Mouse (Mus musculus) liver, postnatal 0 days (tissue): Measurements from ENCODE around the gene Myl6b. TPM values are rescaled to one million over a fixed set of nuclear protein-coding genes. Genes with fewer than 3 reads are reported as not detected.

Source experiments
- ATAC-seq: fragments of 200-750 bp; cut with Nextera tagmentation; 2 replicates; pipeline ENCODE4 v1.8.0; 2017; ENCODE audit warnings: mild to moderate bottlenecking, moderate library complexity
- DNase-seq: peaks from one replicate; pipeline ENCODE4 v3.0.0-alpha.2; 2016
- H3K27ac ChIP-seq: fragments of 300-500 bp; sonication (generic); 2 replicates; pipeline ENCODE4 v1.5.1; 2014; ENCODE audit warnings: antibody characterized with exemption, moderate library complexity, mild to moderate bottlenecking, low read depth
- H3K27me3 ChIP-seq: fragments of 300-500 bp; sonication (generic); 2 replicates; pipeline ENCODE4 v1.6.1; 2014; ENCODE audit warnings: low read length, control low read depth, mixed read lengths; ENCODE audit not compliant: insufficient read depth
- H3K36me3 ChIP-seq: fragments of 300-500 bp; sonication (generic); replicated peaks from 2 replicates; pipeline ENCODE4 v1.6.1; 2014; ENCODE audit warnings: mild to moderate bottlenecking, control low read depth, low read length, moderate library complexity, mixed read lengths; ENCODE audit not compliant: insufficient read depth
- H3K4me1 ChIP-seq: fragments of 300-500 bp; sonication (generic); 2 replicates; pipeline ENCODE4 v1.6.1; 2014; ENCODE audit warnings: antibody characterized with exemption, mild to moderate bottlenecking, control low read depth; ENCODE audit not compliant: insufficient read depth
- H3K4me2 ChIP-seq: fragments of 300-500 bp; sonication (generic); 2 replicates; pipeline ENCODE4 v1.6.1; 2014; ENCODE audit warnings: low read depth, mild to moderate bottlenecking, low read length, moderate library complexity, mixed read lengths
- H3K4me3 ChIP-seq: fragments of 300-500 bp; sonication (generic); 2 replicates; pipeline ENCODE4 v1.5.1; 2014; ENCODE audit warnings: low read depth, low read length
- H3K9ac ChIP-seq: fragments of 300-500 bp; sonication (generic); replicated peaks from 2 replicates; pipeline ENCODE4 v1.6.1; 2014; ENCODE audit warnings: mild to moderate bottlenecking, moderate library complexity
- H3K9me3 ChIP-seq: fragments of 300-500 bp; sonication (generic); 2 replicates; pipeline ENCODE4 v1.6.1; 2016; ENCODE audit warnings: mild to moderate bottlenecking, control low read depth, low read length, mixed read lengths
- CTCF ChIP-seq: sonication (generic); IDR thresholded peaks from 2 replicates; pipeline ENCODE4 v1.5.1; 2016; ENCODE audit warnings: antibody characterized with exemption, low read depth
- EP300 ChIP-seq: IDR thresholded peaks from 2 replicates; pipeline ENCODE4 v1.6.1; 2016; ENCODE audit warnings: antibody characterized with exemption, low read depth, mild to moderate bottlenecking
- WGBS: fragments of 180-500 bp; shearing (Covaris S2); extraction: QIAGEN DNeasy Blood & Tissue Kit; methylation state at CpG from one replicate; pipeline ENCODE4 v1.1.7; 2014; ENCODE audit not compliant: insufficient replicate concordance; 5-methylcytosine and 5-hydroxymethylcytosine counted together
- polyA plus RNA-seq: library from polyadenylated mRNA; unstranded; fragments of >200 nt; fragmentation: Nextera tagmentation; extraction: Ambion mirVana; gene quantifications from 2 replicates; pipeline ENCODE4 v1.2.1, GENCODE M21; 2015

Myl6b gene
- polyA plus RNA-seq, 1 experiment from 2014 or later = 1.5 TPM

DNA sequence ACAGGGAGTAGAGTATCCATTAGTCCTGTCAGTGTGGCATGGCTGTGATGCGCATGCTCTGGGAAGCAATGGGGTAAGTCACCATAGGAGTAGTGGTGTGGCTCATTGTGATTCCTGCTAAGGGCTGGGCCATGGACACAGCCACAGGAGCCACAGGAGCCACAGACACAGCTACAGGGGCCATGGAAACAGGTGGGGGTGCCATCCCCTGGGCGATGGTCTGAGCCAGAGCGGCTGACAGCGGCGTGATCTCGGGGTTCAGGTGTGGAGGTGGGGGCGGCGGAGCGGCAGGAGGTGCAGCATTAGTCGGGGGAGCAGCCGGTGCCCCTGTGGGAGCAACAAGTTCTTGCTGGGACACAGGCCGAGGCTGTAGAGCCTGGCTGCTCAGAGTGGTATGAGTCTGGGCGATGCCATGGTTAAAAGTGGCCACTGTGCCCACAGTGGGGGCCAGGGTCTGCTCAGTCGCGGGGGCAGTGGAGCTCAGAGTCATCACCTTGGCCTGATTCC lies 45.7 kb upstream of the Myl6b start:
- no peak overlapping the region for H3K9ac ChIP-seq
- no peak overlapping the region for H3K27ac ChIP-seq

DNA sequence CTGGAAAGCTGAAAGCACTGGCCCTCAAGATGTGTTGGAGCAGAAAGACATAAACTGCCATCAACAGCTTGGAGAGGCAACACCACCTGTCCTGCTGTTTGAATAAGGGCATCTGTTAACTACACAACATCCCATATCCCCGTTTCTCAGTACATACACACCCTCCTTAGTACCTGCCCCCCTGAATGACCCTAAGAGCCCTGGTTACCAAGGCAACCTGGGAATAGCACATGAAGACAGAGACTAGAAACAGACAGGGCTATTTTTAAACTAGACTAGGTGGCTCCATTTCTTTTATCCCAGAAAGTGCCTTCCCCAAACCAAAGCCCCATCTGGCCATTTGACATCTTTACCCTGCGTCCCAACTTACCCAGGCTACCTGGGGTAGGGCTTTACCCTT lies 44.6 kb upstream of the Myl6b start:
- no peak for TF ChIP-seq EP300
- no peak for TF ChIP-seq CTCF
- ATAC-seq = no peak

More for the DNA sequence above, 45.7 kb upstream of the Myl6b start:
- no peaks in the 10 kb centered on the region for H3K9me3 ChIP-seq
- peaks cover 5% of the 10 kb centered on the region; the same call in 1 of the 2 replicates for H3K4me1 ChIP-seq
- H3K36me3 ChIP-seq = peaks cover 24% of the 10 kb centered on the region
- no peak overlapping the region for H3K4me3 ChIP-seq
- H3K4me2 ChIP-seq = no peak overlapping the region
- TF ChIP-seq EP300 (no peak), CTCF (no peak)
- no peak for ATAC-seq
- no peaks in the 10 kb centered on the region for H3K27me3 ChIP-seq
- DNase-seq = no peak
- WGBS = 93% methylated on average over 15 of the region's 15 CpGs

DNA sequence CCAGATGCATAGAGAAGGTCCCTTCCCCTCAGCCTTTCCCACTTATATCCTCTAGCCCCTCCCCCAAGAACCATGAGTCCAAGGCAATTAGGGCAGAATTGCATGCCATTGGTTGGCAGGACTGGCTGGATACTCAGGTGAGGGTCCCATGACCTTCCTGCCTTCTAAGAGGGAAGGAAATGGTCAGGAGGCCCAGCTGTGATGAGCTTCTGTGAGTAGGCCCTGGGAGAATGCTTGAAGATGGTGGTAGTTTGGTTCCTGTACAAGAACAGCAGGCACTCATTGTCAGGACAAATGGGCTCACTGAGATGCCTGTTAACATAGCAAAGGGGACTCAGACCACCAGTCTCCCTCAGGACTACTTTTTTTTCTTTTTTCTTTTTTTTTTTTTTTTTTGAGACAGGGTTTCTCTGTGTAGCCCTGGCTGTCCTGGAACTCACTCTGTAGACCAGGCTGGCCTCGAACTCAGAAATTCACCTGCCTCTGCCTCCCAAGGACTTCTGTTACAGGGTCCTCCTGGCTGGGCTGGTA lies 39.9 kb upstream of the Myl6b start:
- Histone ChIP-seq H3K36me3 (peaks cover under 1% of the 10 kb centered on the region; the same call in 1 of the 2 replicates), H3K9me3 (no peaks in the 10 kb centered on the region), H3K4me2 (no peak overlapping the region), H3K4me3 (no peak overlapping the region), H3K9ac (no peak overlapping the region), H3K27me3 (no peaks in the 10 kb centered on the region), H3K27ac (no peak overlapping the region), H3K4me1 (0 out of 2 replicates have a peak, but pooled peaks cover 5% of the 10 kb centered on the region)
- WGBS = 92% methylated on average over 1 of the region's 1 CpGs
- ATAC-seq = no peak
- DNase-seq = no peak
- TF ChIP-seq EP300 = no peak

More for the DNA sequence above, 44.6 kb upstream of the Myl6b start:
- 68% methylated on average over 2 of the region's 2 CpGs for WGBS
- no peaks in the 10 kb centered on the region for H3K9me3 ChIP-seq
- H3K27me3 ChIP-seq = no peaks in the 10 kb centered on the region
- no peak overlapping the region for H3K4me2 ChIP-seq
- DNase-seq = no peak
- no peak overlapping the region for H3K27ac ChIP-seq
- no peak overlapping the region for H3K4me3 ChIP-seq
- peaks cover 24% of the 10 kb centered on the region for H3K36me3 ChIP-seq
- peaks cover 5% of the 10 kb centered on the region; the same call in 1 of the 2 replicates for H3K4me1 ChIP-seq
- H3K9ac ChIP-seq = no peak overlapping the region

DNA sequence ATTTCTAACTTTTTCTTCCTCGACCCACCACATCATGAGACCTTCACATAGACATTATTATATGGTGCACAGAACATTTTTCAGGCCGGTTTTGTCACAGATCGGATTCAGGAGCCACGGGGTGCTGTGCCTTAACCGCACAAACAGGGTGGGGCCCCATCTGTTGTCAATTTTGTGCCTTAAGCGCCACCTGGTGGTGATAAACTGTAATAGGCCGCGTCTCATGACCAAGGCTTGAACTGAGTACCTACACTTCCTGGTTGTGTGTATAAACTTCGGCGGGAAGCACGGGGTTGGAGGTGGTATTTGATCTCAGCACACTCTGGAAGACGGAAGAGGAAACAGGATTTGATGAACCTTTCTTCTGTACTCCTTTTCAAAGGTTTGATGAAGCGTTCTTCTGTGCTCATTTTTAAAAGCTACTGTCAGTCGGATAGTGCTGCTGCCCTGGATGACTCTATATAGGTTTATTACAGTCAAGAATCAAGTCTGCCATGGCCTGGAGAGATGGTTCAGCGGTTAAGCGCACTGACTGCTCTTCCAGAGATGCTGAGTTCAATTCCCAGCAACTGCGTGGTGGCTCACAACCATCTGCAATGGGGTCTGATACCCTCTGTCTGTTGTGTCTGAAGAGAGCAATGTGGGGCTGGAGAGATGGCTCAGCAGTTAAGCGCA lies 37.9 kb upstream of the Myl6b start:
- Histone ChIP-seq H3K27me3 (no peaks in the 10 kb centered on the region), H3K9ac (0 out of 2 replicates have a peak overlapping the region, but pooled peaks have one; percentile 13), H3K9me3 (no peaks in the 10 kb centered on the region), H3K4me2 (peak overlapping the region; percentile 59), H3K36me3 (no peaks in the 10 kb centered on the region), H3K4me3 (peak overlapping the region; percentile 17; the same call in 1 of the 2 replicates), H3K27ac (peak overlapping the region; percentile 66), H3K4me1 (0 out of 2 replicates have a peak, but pooled peaks cover 5% of the 10 kb centered on the region)
- 10% methylated on average over 18 of the region's 18 CpGs for WGBS
- peak; percentile 51; the same call in 1 of the 2 replicates for TF ChIP-seq EP300
- peak; percentile 97 for TF ChIP-seq CTCF
- peak; percentile 91 for DNase-seq
- ATAC-seq = peak; percentile 98

DNA sequence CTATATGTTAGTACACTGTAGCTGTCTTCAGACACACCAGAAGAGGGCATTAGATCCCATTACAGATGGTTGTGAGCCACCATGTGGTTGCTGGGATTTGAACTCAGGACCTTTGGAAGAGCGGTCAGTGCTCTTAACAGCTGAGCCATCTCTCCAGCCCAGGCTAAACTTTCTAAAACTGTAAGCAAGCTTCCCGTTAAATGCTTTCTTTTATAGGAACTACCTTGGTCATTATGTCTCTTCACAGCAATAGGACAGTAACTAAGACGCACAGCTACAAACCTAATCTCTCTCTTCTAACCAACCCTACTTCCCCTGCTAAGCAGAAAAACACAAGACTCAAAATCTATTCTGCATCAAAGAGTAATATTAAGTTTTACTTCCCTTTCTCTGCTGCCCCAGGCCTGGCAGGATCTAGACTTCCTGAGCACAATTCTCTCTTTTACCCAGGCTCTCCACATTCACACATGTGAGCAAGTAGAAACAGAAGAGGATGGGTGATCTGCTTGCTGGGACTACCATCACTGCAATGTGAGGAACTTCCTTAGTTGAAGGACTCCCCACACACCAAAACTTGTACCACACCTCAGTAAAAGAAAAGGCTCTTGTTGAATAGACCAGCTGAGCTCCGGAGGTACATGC lies 37.3 kb upstream of the Myl6b start:
- no peaks in the 10 kb centered on the region for H3K9me3 ChIP-seq
- DNase-seq (no peak), ATAC-seq (peak; percentile 43)
- H3K4me2 ChIP-seq = peak overlapping the region; percentile 59
- WGBS = 52% methylated on average over 4 of the region's 4 CpGs
- TF ChIP-seq CTCF = no peak
- no peak for TF ChIP-seq EP300
- 0 out of 2 replicates have a peak overlapping the region, but pooled peaks have one; percentile 13 for H3K9ac ChIP-seq
- no peaks in the 10 kb centered on the region for H3K27me3 ChIP-seq
- H3K36me3 ChIP-seq = no peaks in the 10 kb centered on the region
- H3K4me3 ChIP-seq = 0 out of 2 replicates have a peak overlapping the region, but pooled peaks have one; percentile 17
- 0 out of 2 replicates have a peak, but pooled peaks cover 5% of the 10 kb centered on the region for H3K4me1 ChIP-seq
- peak overlapping the region; percentile 64 for H3K27ac ChIP-seq

DNA sequence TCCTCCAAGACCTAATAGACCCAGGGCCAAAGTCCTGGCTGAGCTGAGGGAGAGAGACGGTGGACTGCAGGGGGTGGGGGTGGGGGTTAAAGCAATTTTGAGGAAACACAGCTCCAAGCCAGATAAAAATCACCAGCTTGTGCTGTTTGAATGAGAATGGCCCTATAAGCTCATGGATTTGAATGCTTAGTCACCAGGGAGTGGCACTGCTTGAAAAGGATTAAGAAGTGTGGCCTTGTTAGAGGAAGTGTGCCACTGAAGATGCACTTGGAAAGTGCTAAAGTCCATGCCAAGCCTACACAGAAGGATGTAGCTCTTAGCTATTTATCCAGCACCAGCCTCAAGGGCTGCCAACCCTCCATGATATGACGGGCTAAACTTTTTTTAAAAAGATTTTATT lies 36.7 kb upstream of the Myl6b start:
- ATAC-seq = no peak
- no peak overlapping the region for H3K4me2 ChIP-seq
- TF ChIP-seq EP300 (no peak), CTCF (no peak)
- H3K4me3 ChIP-seq = no peak overlapping the region
- no peaks in the 10 kb centered on the region for H3K36me3 ChIP-seq
- DNase-seq = no peak
- no peaks in the 10 kb centered on the region for H3K9me3 ChIP-seq
- 69% methylated on average over 2 of the region's 2 CpGs for WGBS
- 0 out of 2 replicates have a peak, but pooled peaks cover 5% of the 10 kb centered on the region for H3K4me1 ChIP-seq
- H3K27ac ChIP-seq = 0 out of 2 replicates have a peak overlapping the region, but pooled peaks have one; percentile 64
- H3K9ac ChIP-seq = no peak overlapping the region
- no peaks in the 10 kb centered on the region for H3K27me3 ChIP-seq
